Mouse (Mus musculus): ENCODE data around the gene Tmem242.
A peak's percentile ranks its signal among the peaks of the same experiment; 100 is the strongest.

Gene Tmem242

DNA sequence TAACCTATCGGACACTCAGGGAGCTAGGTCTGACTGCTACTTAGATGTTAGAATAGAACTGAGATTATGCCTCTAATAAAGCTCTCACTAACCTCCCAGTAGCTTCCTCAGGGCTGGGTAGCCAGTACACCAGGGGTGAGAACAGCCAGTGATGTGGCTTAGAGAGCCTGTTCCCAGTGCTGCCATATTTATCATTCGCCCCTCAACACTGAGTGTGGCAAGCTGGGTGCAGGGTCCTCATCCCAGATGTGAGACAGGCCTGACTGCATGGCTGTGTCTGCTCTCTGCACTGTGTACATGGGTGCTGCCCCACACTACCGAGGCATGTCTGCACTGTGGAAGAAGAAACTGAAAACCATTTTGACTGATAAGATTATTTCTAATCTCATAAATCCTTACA, 26.0 kb downstream of the Tmem242 start:
- no peak for DNase-seq

DNA sequence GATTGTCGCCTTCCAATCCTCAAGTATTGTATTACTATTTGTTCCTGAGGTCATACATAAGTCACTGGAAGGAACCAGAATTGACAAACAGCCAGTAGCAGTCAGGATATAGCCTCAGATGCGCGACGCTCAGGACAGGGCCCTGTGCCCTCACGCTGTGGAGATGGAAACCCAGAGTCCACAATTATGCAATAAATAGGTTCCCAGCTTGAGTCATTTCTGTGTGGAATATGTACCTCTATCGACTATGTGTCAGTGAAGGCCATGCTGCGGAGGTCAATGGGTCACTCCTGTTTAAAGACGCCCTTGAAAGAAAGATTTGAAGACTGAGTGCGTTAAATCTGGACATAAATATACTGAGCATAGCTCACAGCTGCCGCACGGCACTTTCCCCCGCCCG, 26.7 kb downstream of the Tmem242 start:
- no peak for DNase-seq

DNA sequence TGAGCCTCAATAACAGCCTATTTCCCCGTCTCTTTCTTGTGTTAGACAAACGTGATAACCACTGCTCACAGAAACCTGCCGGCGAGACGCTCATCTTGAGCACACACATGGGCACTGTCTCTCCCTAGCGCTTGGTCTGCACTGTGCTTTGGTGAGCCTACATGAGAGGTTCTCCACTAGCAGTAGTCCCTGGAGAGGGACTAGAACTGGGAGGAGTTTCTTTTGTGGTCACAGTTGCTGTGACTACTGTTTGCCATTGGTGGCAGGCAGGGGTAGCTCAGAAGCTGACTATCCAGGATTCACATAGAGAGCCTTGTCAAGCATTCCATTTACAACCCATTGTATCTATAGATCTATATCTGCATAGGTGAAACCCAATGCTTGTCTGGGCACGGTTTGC, 27.3 kb downstream of the Tmem242 start:
- no peak for DNase-seq

DNA sequence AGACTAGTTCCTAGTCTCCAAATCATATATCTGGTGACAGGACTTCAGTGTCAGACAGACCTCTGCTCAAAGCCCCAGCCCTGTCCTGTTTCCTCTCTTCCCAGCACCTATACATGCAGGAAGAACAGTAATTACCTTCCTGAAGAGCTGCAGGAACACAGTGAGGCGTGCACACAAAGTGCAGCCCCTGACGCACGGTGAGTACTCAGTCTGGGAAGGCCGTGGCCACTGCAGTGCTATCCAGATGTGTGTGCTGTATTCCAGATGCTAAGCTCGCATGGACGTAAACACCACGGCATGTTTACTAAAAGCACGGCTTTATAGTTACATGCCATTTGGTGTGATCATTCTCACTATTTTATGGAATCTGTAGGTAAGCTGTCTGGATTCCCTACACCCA, 27.8 kb downstream of the Tmem242 start:
- no peak for DNase-seq

DNA sequence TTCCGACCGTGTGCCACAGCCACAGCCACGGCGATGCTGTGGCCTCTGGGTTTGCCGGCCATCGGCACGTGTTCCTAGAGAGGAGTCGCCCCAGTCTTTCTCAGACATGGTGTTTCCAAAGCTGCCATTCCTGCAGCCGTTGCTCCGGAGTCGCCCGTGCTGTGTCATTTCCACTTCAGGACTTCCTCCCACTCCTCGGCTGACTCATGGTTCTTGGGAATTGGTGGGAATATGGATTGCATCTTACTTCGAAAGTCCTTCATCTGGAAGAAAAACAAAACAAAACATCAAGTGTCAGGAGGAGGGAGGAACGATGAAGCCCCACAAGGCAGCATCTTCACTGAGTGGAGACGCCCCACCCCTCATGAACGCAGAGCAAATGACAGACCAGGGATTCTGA, 28.9 kb downstream of the Tmem242 start:
- DNase-seq: no peak

DNA sequence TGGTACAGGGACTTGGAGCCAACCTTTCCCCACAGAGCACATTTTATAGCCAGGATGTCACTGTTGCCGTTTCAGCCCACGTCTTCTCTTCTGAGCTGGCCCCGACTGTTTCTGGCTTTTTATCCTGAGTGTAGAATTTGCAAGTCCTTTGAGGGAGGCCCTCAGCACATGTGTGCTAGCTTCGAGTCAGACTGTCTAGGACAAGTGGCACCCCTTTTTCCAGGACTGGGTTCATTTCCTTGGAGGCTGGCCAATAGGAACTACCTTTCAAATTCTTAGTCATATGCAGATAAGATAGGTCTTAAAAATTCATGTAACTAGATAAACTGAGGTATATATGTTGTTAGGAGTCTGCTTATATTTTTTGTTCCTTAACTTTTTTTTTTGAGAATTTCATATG, 29.7 kb downstream of the Tmem242 start:
- DNase-seq: no peak

DNA sequence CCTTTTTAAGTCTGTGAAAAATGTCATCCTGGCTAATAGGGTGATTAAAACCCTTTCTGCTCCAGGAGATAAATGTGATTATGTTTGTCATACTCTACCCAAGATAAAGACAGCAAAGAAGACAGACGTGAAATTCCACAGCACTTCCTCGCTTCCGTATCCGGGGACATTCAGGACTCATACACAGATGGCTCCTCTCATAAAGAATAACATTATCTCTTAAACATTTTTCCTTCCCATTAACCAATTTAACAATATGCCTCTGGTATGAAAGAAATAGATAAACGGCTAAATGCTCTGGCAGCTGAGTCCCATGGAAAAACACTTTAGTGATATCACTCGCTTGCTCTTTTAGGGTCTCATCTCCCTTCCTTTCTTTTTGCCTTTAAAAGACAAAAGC, 33.0 kb downstream of the Tmem242 start:
- no peak for DNase-seq

DNA sequence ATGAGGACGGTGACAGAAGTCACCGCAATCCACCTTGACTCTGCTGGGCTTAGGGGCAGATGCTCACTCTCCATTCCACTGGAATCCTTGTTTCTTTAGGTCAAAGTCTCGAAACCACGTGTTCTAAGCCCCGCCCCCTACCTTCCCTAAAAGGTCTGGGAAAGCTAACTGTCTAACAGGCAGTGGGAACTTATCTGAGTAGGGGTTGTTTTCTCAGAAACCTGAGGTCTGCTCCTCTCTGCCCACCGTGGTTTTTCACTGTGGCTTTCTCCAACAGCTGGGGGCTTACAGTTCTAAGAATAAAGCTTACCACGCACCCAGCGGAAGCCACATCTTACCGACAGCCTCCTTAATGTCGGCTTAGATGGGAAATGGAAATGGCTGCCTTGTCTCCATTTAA, 33.5 kb downstream of the Tmem242 start:
- peak; percentile 60 to 78 for DNase-seq

DNA sequence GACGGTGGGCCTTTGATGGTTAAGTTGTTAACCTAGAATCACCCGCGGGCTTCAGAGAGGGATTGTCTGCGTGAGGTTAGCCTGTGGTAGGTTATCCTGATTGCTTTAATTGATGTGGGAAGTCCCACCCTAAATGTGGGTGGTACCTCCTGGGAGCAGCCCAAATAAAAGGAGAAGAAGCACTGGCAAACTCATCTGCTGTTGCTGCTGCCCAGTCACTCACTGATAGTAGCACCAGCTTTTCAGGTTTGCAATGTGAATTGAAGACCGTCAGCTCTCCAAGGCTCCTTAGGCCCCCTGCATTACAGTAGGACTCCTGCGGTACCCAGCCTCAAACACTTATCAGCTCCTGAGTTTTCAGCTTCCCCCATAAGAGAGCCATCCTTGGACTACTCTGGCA, 36.2 kb downstream of the Tmem242 start:
- DNase-seq: no peak

DNA sequence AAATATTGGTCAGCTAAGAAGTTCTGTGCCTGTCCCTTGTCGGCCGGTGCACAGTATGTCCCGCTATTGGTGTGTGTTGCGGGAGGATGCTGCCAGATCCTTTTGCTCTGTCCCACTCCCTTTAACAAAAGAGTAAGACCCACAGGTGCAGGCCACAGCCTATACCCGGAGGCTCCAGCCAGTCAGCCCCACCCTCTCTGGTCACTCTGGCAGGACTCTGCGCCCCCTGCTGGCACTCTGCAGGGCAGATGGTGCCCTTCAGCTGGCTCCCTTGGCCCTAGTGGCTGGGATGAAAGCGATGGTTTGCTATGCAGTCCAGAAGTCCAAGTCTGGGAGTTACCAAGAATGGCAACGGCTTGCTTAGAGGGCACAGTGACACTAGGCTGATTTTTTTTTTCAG, 37.4 kb downstream of the Tmem242 start:
- peak; percentile 93 to 94 for DNase-seq

DNA sequence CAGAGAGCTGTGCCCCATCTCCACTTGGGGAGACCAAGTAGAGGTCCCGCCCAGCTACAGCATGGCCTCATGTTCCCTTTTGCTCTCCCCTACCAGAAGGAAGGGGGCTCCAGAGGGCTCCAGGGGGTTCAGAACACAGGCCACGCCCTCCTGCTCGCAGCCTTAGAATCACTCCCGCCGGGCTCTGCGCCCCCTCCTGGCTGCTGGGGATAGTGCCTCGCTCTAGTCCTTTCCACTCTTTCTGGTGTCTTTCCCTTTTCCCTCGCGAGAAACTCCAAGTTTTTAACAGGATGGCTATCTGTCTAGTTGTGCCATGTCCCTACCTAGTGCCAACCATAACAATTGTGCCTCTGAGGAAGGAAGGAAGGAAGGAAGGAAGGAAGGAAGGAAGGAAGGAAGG, 38.0 kb downstream of the Tmem242 start:
- peak; percentile 47 to 88 for DNase-seq

DNA sequence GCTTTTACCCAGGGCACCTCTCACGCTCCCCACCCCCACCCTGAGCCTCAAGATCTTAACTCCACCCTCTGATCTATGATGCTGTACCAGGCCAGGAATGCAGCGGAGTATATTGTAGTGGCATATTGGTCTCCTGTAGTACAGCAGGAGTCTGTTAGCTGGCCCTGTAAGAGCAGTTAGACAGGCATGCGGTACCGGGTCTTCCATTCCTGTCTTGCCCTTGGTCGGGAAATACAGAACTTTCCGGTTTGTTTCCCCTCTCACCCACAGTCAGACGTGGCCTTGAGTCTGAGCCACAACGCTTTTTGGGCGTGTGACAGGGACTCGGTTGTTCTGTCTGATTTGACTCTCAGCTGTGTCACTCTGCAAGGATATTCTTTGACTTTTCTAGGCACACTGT, 38.8 kb downstream of the Tmem242 start:
- DNase-seq: no peak

DNA sequence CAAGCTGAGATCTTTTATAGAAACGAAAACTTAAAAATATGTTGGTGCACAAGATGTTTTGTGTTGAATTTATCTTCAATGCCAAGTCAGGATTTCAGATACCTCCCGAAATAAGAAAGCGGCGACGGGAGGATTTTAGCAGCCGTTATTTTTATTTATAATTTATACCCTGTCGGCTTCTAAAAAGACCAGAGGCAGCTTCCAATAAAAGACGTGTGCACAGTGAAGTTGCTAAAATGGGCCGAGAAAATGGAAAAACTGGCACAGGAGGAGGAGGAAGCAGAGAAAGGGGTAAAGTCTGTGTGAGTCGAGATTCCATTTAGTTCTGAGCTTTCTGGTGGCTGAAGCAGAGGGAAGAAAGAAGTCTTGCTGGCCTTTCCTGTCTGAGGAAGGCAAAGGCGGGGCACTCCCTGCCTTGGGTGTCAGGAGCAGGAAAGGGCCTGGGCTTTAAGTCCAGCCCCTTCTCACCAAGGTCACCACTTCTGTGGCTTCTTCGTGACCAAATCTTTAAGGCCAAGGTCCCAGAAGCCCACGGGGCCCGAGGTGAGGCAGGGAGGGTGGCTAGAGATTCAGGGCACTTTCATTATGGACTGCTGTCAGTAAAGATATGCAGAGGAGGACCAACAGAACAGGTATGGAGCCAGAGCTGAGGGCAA, 39.5 kb downstream of the Tmem242 start:
- DNase-seq: no peak

DNA sequence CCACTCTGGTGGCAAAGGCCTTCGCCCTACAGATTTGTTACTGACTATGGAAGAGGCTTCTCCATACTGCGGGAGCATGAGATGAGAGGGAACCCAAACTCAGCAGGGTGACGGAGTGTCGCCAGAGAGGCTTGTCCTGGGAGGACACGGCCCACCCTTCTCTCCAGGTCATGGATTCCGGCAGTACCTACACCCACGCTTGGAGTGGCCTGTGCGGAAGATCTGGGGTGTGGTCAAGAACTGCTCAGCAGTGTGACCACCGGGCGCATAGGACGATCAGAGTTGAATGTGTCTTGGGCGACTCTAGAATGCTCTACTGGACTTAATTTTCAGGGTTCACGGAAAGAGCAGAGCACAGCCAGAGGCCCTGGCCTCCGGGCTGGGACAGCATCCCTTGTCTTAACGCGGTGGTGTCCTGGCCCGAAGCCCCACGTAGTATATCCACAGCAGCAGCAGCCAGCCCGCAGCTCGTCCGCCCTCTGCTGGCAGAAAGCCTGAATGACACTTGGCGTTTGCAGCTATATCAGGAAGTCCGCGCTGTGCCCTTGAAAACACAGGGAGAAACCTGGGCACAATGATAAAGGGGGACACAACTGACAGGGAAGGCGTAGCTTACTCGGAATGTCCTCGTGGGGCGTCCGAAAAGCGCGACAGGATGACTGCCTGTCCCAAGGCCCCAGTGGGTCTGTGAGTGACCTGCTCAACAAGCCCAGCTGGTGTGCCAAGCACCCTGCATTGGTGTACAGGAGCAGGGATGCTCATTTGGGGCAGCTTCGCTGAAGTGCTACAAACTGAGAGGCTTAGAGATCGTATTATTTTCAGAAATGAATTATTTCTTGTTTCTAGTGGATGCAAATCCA, 42.7 kb downstream of the Tmem242 start:
- peak; percentile 84 to 93 for DNase-seq

DNA sequence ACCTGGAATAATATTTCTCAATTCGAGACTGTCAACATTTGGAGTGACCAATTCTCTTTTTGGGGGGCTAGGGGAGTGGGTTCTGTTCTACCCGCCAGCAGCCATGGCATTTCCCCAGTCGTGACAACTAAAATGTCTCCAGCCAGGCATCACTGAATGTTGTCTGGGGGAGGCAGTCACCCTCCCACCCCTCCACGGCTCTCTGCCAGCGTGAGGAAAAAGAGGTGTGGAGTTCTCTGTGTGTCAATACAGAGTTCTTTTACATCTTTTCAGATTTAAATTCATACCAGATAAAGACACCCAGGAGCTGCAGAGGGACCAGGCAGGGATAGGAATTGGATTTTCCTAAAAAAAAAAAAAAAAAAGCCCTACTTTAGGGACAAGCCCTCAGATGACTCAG, 43.8 kb downstream of the Tmem242 start:
- DNase-seq: no peak

DNA sequence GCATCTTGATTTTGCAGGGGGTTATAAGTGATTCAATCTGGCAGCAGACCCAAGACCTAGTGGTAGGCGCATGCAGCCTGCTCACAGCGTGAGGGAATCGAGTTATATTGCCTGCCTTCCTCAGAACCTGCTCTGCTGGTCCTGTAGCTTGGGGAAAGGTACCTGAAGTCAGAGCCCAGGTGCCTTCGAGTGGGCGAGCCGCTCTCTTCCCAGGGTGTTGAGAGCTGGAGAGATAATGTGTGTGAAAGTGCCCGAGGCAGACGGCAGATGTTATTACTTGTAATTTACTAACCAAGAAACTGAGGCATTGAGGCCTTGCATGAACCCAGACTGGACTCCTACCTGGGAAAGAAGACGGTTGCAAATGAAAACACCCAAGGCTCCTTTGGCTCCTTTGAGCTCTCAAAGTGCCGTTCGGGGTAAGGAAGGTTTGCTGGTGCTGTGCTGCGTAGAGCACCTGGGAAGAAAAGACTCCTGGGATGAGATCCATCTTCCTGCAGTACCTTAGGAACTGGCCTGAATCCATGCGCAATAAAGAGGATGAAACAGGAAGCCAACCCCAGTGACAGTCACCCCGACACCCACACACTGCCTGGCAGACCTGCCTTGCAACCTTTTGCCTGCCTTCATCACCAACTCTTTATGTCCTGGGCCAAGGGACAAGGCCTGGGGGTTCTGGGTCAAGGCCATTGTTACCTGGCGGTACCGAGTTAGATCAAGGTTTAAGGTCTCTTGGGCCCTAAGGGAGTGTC, 44.4 kb downstream of the Tmem242 start:
- no peak for DNase-seq

DNA sequence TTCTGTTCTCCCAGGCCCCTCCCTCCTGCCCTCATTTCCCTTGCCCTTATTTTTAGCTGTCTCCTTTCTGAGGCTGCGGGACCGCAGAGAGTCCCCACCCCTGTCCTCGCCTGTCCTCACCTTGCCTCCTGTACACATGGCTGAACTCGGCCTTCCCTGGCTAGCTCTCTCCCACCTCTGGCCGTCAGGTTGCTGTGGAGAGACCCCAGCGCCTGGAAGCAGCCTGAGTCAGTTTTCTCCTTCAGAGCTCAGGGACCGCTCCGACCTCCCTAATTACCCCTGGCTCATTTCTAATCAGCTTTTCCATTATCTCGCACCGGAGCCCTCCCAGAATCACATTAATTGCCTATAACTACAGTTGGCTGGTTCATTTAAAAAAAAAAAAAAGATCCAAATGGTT, 49.4 kb downstream of the Tmem242 start:
- DNase-seq: no peak

DNA sequence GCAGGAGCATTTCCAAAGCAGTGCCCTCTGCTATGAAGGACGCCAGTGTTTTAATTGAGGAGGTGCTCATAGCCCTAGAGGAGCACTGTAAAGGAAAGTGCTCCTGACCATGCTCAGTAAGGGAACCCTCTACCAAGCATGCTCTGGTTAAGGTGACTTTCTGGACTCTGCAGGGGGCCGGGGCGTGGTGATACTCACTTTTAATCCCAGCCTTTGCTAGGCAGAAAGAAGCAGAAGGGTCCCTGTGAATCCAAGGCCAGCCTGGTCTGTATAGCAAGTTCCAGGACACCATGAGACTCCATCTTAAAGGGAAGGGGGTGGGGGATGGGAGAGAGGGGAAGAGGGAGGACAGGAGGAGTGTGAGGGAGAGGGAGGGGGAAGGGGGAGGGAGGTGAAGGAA, 51.7 kb downstream of the Tmem242 start:
- no peak for DNase-seq

DNA sequence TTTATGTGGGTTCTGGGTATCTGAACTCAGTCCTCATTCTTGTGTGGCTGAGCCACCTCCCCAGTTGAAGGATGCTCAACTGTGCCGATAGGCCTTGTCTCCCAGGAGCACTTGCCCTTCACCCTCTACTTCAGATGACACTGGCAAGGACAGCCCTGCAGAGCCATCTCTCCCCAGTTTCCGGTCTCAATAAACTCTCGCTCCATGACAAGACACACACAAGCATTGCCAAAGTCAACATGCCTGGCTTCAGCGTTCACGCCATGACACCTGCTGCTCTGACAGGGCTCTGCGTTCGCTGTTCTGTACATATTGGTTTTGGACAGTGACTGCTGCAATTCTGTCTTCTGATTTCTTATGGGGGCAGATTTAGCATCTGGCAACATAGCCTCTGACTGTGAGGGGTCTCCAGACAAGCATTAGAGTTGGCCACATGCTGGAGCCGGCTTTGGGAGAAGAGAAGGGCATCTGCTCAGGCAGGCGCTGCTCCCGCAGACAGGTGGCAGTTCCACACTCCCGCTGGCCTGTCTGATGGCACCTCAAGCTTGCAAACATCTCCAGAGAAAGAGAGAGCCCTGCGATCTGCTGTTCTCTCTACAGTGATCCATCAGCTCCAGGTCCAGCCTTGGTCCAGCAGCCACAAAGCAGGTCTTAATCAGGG, 53.0 kb downstream of the Tmem242 start:
- DNase-seq: no peak

DNA sequence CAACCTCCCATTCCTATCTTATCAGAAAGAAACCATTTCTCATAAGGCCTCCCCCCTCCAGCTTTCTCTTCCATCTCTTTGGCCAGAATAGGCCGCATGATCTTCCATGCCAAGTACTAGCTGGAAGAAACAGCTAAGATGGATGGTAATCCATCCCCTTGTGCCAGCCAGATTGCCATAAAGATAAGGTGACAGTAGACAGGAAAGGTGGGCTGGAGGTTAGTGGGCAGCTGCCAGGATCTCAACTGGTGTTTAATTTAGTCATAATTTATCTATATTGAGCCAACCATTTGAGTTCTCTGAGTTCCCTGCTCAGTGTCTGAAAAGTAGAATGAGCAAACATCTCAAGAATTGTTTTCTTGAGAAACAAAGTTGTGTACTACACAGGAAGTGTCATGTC, 54.4 kb downstream of the Tmem242 start:
- DNase-seq: no peak

DNA sequence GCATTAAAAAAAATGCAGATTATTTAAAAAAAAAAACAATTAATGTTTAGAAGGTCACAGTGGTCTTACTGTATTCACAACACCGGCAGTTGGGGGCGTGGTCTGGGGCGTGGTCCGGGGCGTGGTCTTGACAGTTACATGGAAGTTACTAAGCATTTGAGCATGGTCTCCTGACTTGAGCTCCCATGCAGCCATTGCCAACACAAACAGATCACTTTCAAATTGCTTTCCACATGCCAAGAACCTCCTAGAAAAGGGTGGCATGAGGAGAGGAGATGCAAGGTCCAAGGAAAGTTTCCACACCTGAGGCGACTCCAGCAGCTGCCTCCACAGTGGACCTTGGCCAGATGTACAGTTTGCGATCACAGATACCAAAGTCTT, 62.1 kb downstream of the Tmem242 start:
- DNase-seq: peak; percentile 58 to 79

DNA sequence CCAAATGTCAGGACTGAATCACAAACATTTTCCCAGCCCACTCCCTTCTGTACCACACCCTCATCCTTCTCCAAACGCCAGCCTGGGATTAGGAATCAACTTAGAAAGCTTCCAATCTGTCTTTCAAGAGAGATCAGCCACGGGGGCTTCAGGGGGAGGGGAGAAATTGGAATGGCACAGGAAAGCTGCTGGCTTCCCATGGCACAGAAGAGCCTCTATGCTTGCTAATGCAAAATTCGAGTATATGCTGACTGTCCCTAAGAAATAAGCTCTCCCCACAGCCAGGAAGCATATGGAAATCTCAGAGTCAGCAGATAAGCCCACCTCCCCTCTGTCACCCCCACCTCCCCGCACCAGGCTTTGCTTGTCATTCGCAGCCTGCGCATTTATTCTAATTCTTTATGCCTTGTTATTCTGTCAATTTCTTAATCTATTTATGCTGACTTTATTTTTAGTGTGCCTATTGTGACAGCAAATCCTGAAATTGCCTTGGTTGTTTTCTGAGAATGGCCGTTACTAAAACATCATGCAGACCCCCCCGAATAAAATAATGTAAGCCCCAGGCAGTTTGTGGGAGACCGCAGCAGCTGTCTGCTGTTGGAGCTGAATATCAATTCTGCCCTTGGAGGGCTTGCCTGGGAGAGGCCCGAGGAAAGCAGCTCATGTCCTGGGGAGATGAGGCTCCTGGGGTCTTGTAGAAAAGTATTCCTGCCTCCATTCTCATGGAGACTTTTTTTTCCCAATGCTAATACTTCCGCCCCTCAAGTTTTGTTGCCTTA, 62.7 kb downstream of the Tmem242 start:
- no peak for DNase-seq

DNA sequence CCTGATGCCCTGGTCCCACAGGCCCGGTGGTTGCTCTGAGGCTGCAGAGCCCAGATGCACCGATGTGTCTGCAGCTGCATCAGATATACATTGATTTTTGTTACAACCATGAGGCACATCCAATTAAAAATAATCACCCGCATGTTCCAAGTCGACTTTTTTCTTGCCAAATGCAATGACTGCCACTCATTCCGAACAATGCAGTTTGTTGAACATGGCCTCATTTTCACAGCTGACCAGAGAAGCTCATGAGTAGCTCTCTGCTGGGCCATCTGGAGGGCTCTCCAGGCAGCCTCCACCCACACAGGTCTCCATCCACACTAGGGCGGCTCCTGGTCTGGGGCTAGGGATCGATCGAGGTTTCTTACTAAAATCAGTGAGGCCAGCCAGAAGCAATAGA, 67.1 kb downstream of the Tmem242 start:
- DNase-seq: no peak
